8 mouse cellular contexts compared by ENCODE assay signal in genomic region chr9:20869246-20869645, GRCm38 (mm10). TPM values are rescaled to one million over a fixed set of nuclear protein-coding genes. Genes with fewer than 3 reads are reported as not detected.
DNase-seq lines count a peak whose midpoint lies in the region; ATAC-seq and TF ChIP-seq lines count a peak whose summit lies in the region.

No protein-coding gene starts in this region.

- H3K4me1 ChIP-seq in heart, embryonic 10.5 days: peaks cover 12% of the 10 kb centered on the region
- peaks cover 30% of the 10 kb centered on the region for H3K4me1 ChIP-seq in E14TG2a.4 (replicated peaks; ENCODE audit: low read depth, low read length)
- H3K4me1 ChIP-seq in forebrain, embryonic 13.5 days: no peaks in the 10 kb centered on the region
- no peaks in the 10 kb centered on the region for H3K4me1 ChIP-seq in liver, embryonic 11.5 days (replicated peaks; ENCODE audit: control insufficient read depth, insufficient read depth, low read length)

- H3K9me3 ChIP-seq in heart, embryonic 10.5 days: no peaks in the 10 kb centered on the region
- H3K9me3 ChIP-seq in E14TG2a.4 (ENCODE audit: low read length): no peaks in the 10 kb centered on the region
- H3K9me3 ChIP-seq in forebrain, embryonic 13.5 days (replicated peaks): no peaks in the 10 kb centered on the region
- H3K9me3 ChIP-seq in liver, embryonic 11.5 days (ENCODE audit: control insufficient read depth, low read length): no peaks in the 10 kb centered on the region

- no peak overlapping the region for H3K9ac ChIP-seq in forebrain, embryonic 13.5 days
- no peak overlapping the region; the same call in 1 of the 2 replicates for H3K9ac ChIP-seq in liver, embryonic 11.5 days (ENCODE audit: low read depth, low read length)

- H3K27ac ChIP-seq in heart, embryonic 10.5 days: no peak overlapping the region
- H3K27ac ChIP-seq in forebrain, embryonic 13.5 days: no peak overlapping the region
- H3K27ac ChIP-seq in liver, embryonic 11.5 days (ENCODE audit: low read depth, low read length): no peak overlapping the region

- peaks cover 67% of the 10 kb centered on the region for H3K27me3 ChIP-seq in heart, embryonic 10.5 days (ENCODE audit: insufficient read depth, poor library complexity, severe bottlenecking)
- peaks cover 33% of the 10 kb centered on the region for H3K27me3 ChIP-seq in E14TG2a.4 (ENCODE audit: insufficient read depth, low read length)
- H3K27me3 ChIP-seq in forebrain, embryonic 13.5 days: peaks cover 59% of the 10 kb centered on the region
- H3K27me3 ChIP-seq in liver, embryonic 11.5 days (replicated peaks; ENCODE audit: control insufficient read depth, insufficient read depth, low read length): peaks cover 21% of the 10 kb centered on the region
- H3K27me3 ChIP-seq in splenic B cell, adult 2 months (ENCODE audit: control insufficient read depth, insufficient read depth, low read length, poor library complexity, severe bottlenecking): no peaks in the 10 kb centered on the region

- TF ChIP-seq CTCF in E14TG2a.4 (conservative IDR thresholded peaks at IDR 0.05; ENCODE audit: low read length): no peak

- peak overlapping the region; percentile 60 for H3K4me3 ChIP-seq in heart, embryonic 10.5 days
- peak overlapping the region; percentile 84 for H3K4me3 ChIP-seq in E14TG2a.4 (replicated peaks; ENCODE audit: low read length)
- H3K4me3 ChIP-seq in forebrain, embryonic 13.5 days: no peak overlapping the region
- peak overlapping the region; percentile 59 for H3K4me3 ChIP-seq in liver, embryonic 11.5 days (ENCODE audit: low read depth, low read length)

- 4% methylated on average over 19 of the region's 19 CpGs for WGBS in heart, embryonic 10.5 days
- WGBS in forebrain, embryonic 13.5 days: 8% methylated on average over 19 of the region's 19 CpGs
- WGBS in liver, embryonic 11.5 days: 6% methylated on average over 19 of the region's 19 CpGs

- peak overlapping the region; percentile 45 for H3K4me2 ChIP-seq in forebrain, embryonic 13.5 days
- peak overlapping the region; percentile 64 for H3K4me2 ChIP-seq in liver, embryonic 11.5 days

- DNase-seq in heart, embryonic 10.5 days (ENCODE audit: low spot score): no peak
- no peak for DNase-seq in heart, adult 9 months (ENCODE audit: low spot score in 2 of 2)
- no peak for DNase-seq in liver, embryonic 11.5 days (ENCODE audit: low spot score)
- DNase-seq in splenic B cell, adult 2 months (ENCODE audit: low read depth, low spot score): peak; percentile 24
- DNase-seq in layer of hippocampus, adult 9-10 months (ENCODE audit: low spot score): no peak
- no peak for DNase-seq in thymus, postnatal 10 days (ENCODE audit: low spot score in 2 of 2)

- no peak for ATAC-seq in forebrain, embryonic 13.5 days
- 0 out of 2 replicates have a peak, but pooled peaks have one; percentile 27 for ATAC-seq in liver, embryonic 11.5 days (replicated peaks; ENCODE audit: low FRiP score)

- 0 out of 2 replicates have a peak, but pooled peaks cover 2% of the 10 kb centered on the region for H3K36me3 ChIP-seq in heart, embryonic 10.5 days
- peaks cover 48% of the 10 kb centered on the region for H3K36me3 ChIP-seq in E14TG2a.4 (ENCODE audit: insufficient read depth, low read length)
- no peaks in the 10 kb centered on the region for H3K36me3 ChIP-seq in forebrain, embryonic 13.5 days (ENCODE audit: poor library complexity, severe bottlenecking)
- H3K36me3 ChIP-seq in liver, embryonic 11.5 days (ENCODE audit: control insufficient read depth, insufficient read depth, low read length): no peaks in the 10 kb centered on the region
- peaks cover 3% of the 10 kb centered on the region for H3K36me3 ChIP-seq in splenic B cell, adult 2 months (ENCODE audit: control insufficient read depth, insufficient read depth, low read length, poor library complexity, severe bottlenecking)

RNA-seq across cellular contexts. Expression of gene A230050P20Rik, which starts 0.8 kb away (rescaled TPM):
- polyA plus RNA-seq in heart, embryonic 10.5 days (2016; fragmentation: Nextera tagmentation; extraction: Ambion mirVana): 2.5 and 3.0 TPM in 2 replicates
- polyA plus RNA-seq in forebrain, embryonic 13.5 days (2015; fragmentation: Nextera tagmentation; extraction: Ambion mirVana): 1.1 and 1.2 TPM in 2 replicates
- polyA plus RNA-seq in liver, embryonic 11.5 days (2014; fragmentation: Nextera tagmentation; extraction: Ambion mirVana): 7.1 and 8.8 TPM in 2 replicates

RNA-seq across cellular contexts. Expression of gene Angptl6, which starts 10.3 kb away (rescaled TPM):
- 3.5 and 7.2 TPM in 2 replicates for polyA plus RNA-seq in heart, embryonic 10.5 days (2016; fragmentation: Nextera tagmentation; extraction: Ambion mirVana)
- polyA plus RNA-seq in forebrain, embryonic 13.5 days (2015; fragmentation: Nextera tagmentation; extraction: Ambion mirVana): 8.5 and 11.1 TPM in 2 replicates
- polyA plus RNA-seq in liver, embryonic 11.5 days (2014; fragmentation: Nextera tagmentation; extraction: Ambion mirVana): 9.4 TPM in 2 replicates

RNA-seq across cellular contexts. Expression of gene Ppan, which starts 18.7 kb away (rescaled TPM):
- 66.0 and 95.8 TPM in 2 replicates for polyA plus RNA-seq in heart, embryonic 10.5 days (2016; fragmentation: Nextera tagmentation; extraction: Ambion mirVana)
- 57.7 and 65.2 TPM in 2 replicates for polyA plus RNA-seq in forebrain, embryonic 13.5 days (2015; fragmentation: Nextera tagmentation; extraction: Ambion mirVana)
- 170 and 178 TPM in 2 replicates for polyA plus RNA-seq in liver, embryonic 11.5 days (2014; fragmentation: Nextera tagmentation; extraction: Ambion mirVana)

RNA-seq across cellular contexts. Expression of gene Eif3g, which starts 29.2 kb away (rescaled TPM):
- 327 and 389 TPM in 2 replicates for polyA plus RNA-seq in heart, embryonic 10.5 days (2016; fragmentation: Nextera tagmentation; extraction: Ambion mirVana)
- 327 and 332 TPM in 2 replicates for polyA plus RNA-seq in forebrain, embryonic 13.5 days (2015; fragmentation: Nextera tagmentation; extraction: Ambion mirVana)
- polyA plus RNA-seq in liver, embryonic 11.5 days (2014; fragmentation: Nextera tagmentation; extraction: Ambion mirVana): 440 and 448 TPM in 2 replicates

RNA-seq across cellular contexts. Expression of gene Rdh8, which starts 50.9 kb away (rescaled TPM):
- not detected in 2 replicates for polyA plus RNA-seq in heart, embryonic 10.5 days (2016; fragmentation: Nextera tagmentation; extraction: Ambion mirVana)
- not detected in 2 replicates for polyA plus RNA-seq in forebrain, embryonic 13.5 days (2015; fragmentation: Nextera tagmentation; extraction: Ambion mirVana)
- not detected in 2 replicates for polyA plus RNA-seq in liver, embryonic 11.5 days (2014; fragmentation: Nextera tagmentation; extraction: Ambion mirVana)
